In genomic region chr3:88640676-88641075, GRCm38 (mm10) we compare ENCODE assay signal across 10 mouse cellular contexts. TPM values are rescaled to one million over a fixed set of nuclear protein-coding genes. Genes with fewer than 3 reads are reported as not detected.
A peak's percentile ranks its signal among the peaks of the same experiment; 100 is the strongest.
DNase-seq lines count a peak whose midpoint lies in the region; ATAC-seq and TF ChIP-seq lines count a peak whose summit lies in the region.
"Had no signal": no experiment of that assay in that cellular context is flagged by ENCODE, and none has a peak within 500 bp of the region (broad histone marks: within the 10 kb centered on the region; RNA-seq: fewer than 3 reads in every experiment).

No protein-coding gene starts in this region.

- WGBS in forebrain, embryonic 12.5 days = 88% methylated on average over 1 of the region's 1 CpGs

- H3K27me3 ChIP-seq in ES-Bruce4 (ENCODE audit: control insufficient read depth, insufficient read depth, low read length, poor library complexity, severe bottlenecking) = no peaks in the 10 kb centered on the region
- H3K27me3 ChIP-seq in forebrain, embryonic 12.5 days = no peaks in the 10 kb centered on the region
- H3K27me3 ChIP-seq: limb, embryonic 13.5 days had no signal

- ATAC-seq in forebrain, embryonic 12.5 days (ENCODE audit: low FRiP score) = 0 out of 2 replicates have a peak, but pooled peaks have one; percentile 13
- ATAC-seq in monocyte, adult 5-6 weeks (replicated peaks; ENCODE audit: insufficient number of reproducible peaks, low FRiP score, low TSS enrichment, poor library complexity, severe bottlenecking) = peak; percentile 77; the same call in 1 of the 2 replicates

- no peak overlapping the region for H3K9ac ChIP-seq in ES-Bruce4 (ENCODE audit: low read depth, poor library complexity, severe bottlenecking)
- no peak overlapping the region for H3K9ac ChIP-seq in forebrain, embryonic 12.5 days
- H3K9ac ChIP-seq: limb, embryonic 13.5 days had no signal

- H3K4me2 ChIP-seq in forebrain, embryonic 12.5 days = no peak overlapping the region
- H3K4me2 ChIP-seq: limb, embryonic 13.5 days had no signal

- H3K36me3 ChIP-seq in ES-Bruce4 (ENCODE audit: control insufficient read depth, insufficient read depth, low read length, poor library complexity, severe bottlenecking) = peaks cover 28% of the 10 kb centered on the region
- peaks cover 95% of the 10 kb centered on the region for H3K36me3 ChIP-seq in forebrain, embryonic 12.5 days (replicated peaks)

- peak; percentile 69 for TF ChIP-seq CTCF in layer of hippocampus, adult 2 months (conservative IDR thresholded peaks at IDR 0.05)
- TF ChIP-seq CTCF in ES-Bruce4 (IDR thresholded peaks at IDR 0.05; ENCODE audit: low read depth, low read length) = peak; percentile 23

- DNase-seq in layer of hippocampus, adult 2 months (ENCODE audit: low spot score in 2 of 2) = no peak
- no peak for DNase-seq in layer of hippocampus, postnatal 14 days (ENCODE audit: low spot score in 2 of 2)
- DNase-seq in brain, embryonic 18.5 days (ENCODE audit: low read depth, low spot score) = peak; percentile 12
- DNase-seq in kidney, postnatal 36 days = peak; percentile 75 to 85
- no peak for DNase-seq in yolk sac, embryonic 10.5 days (ENCODE audit: low spot score)

- H3K4me1 ChIP-seq in ES-Bruce4 (ENCODE audit: control insufficient read depth, insufficient read depth, low read length) = peaks cover 1% of the 10 kb centered on the region
- H3K4me1 ChIP-seq in forebrain, embryonic 12.5 days = no peaks in the 10 kb centered on the region
- H3K4me1 ChIP-seq: limb, embryonic 13.5 days had no signal

- no peak overlapping the region for H3K4me3 ChIP-seq in layer of hippocampus, adult 2 months
- no peak overlapping the region for H3K4me3 ChIP-seq in ES-Bruce4 (ENCODE audit: low read depth, low read length)
- H3K4me3 ChIP-seq in forebrain, embryonic 12.5 days (replicated peaks) = no peak overlapping the region
- H3K4me3 ChIP-seq: erythroblast, embryonic 14.5 days; limb, embryonic 13.5 days had no signal

- no peak for TF ChIP-seq EP300 in ES-Bruce4 (IDR thresholded peaks at IDR 0.05; ENCODE audit: insufficient read depth, low read depth, low read length)

- H3K9me3 ChIP-seq in ES-Bruce4 (replicated peaks; ENCODE audit: control insufficient read depth, insufficient read depth, low read length, poor library complexity, severe bottlenecking) = no peaks in the 10 kb centered on the region
- H3K9me3 ChIP-seq in forebrain, embryonic 12.5 days = no peaks in the 10 kb centered on the region
- H3K9me3 ChIP-seq: limb, embryonic 13.5 days had no signal

- TF ChIP-seq POLR2A in ES-Bruce4 (IDR thresholded peaks at IDR 0.05; ENCODE audit: insufficient read depth, low read length) = no peak

- H3K27ac ChIP-seq in layer of hippocampus, adult 2 months = no peak overlapping the region
- H3K27ac ChIP-seq in ES-Bruce4 (ENCODE audit: insufficient read depth, low read length) = no peak overlapping the region
- no peak overlapping the region for H3K27ac ChIP-seq in forebrain, embryonic 12.5 days
- H3K27ac ChIP-seq: limb, embryonic 13.5 days had no signal

RNA-seq across cellular contexts. Expression of gene Rxfp4, which starts 12.3 kb away (rescaled TPM):
- total RNA-seq in layer of hippocampus, adult 2 months (2021) = not detected
- not detected for total RNA-seq in layer of hippocampus, postnatal 14 days (2021)
- not detected in 2 replicates for polyA plus RNA-seq in ES-Bruce4 (2011; ENCODE audit: insufficient read depth, insufficient read length, low read depth, missing spikeins)
- not detected in 2 replicates for polyA plus RNA-seq in forebrain, embryonic 12.5 days (2016; fragmentation: Nextera tagmentation; extraction: Ambion mirVana)
- total RNA-seq in monocyte, adult 5-6 weeks (2017) = not detected in 3 replicates
- polyA plus RNA-seq: erythroblast, embryonic 14.5 days; limb, embryonic 13.5 days had no signal

RNA-seq across cellular contexts. Expression of gene Arhgef2, which starts 34.9 kb away (rescaled TPM):
- 100 to 1,000 TPM; 268 to 283 TPM for total RNA-seq in layer of hippocampus, adult 2 months (2021)
- 100 to 1,000 TPM; 258 to 259 TPM for total RNA-seq in layer of hippocampus, postnatal 14 days (2021)
- 71.2 and 74.9 TPM in 2 replicates for polyA plus RNA-seq in ES-Bruce4 (2011; ENCODE audit: insufficient read depth, insufficient read length, low read depth, missing spikeins)
- polyA plus RNA-seq in forebrain, embryonic 12.5 days (2016; fragmentation: Nextera tagmentation; extraction: Ambion mirVana) = 146 and 147 TPM in 2 replicates
- total RNA-seq in monocyte, adult 5-6 weeks (2017) = 88.9 to 183 TPM (median 90.0 TPM) in 3 replicates

RNA-seq across cellular contexts. Expression of gene Khdc4, which starts 44.9 kb away (rescaled TPM):
- total RNA-seq in layer of hippocampus, adult 2 months (2021) = 10 to 100 TPM; 55.1 to 55.5 TPM
- total RNA-seq in layer of hippocampus, postnatal 14 days (2021) = 10 to 100 TPM; 51.5 to 61.6 TPM
- polyA plus RNA-seq in ES-Bruce4 (2011; ENCODE audit: insufficient read depth, insufficient read length, low read depth, missing spikeins) = 72.7 and 78.1 TPM in 2 replicates
- polyA plus RNA-seq in forebrain, embryonic 12.5 days (2016; fragmentation: Nextera tagmentation; extraction: Ambion mirVana) = 117 and 118 TPM in 2 replicates
- 82.8 to 120 TPM (median 89.3 TPM) in 3 replicates for total RNA-seq in monocyte, adult 5-6 weeks (2017)

Comparison
In these comparisons a context has a peak if more than half of its experiments do, and no peak if none do; other contexts are left out.
1. DNase-seq: peak in brain, embryonic 18.5 days (single experiment) and kidney, postnatal 36 days (2 of 2); none in layer of hippocampus, adult 2 months (0 of 2), layer of hippocampus, postnatal 14 days (0 of 2) and yolk sac, embryonic 10.5 days (single experiment).